Mouse (Mus musculus) brain, embryonic 14.5 days (tissue): ENCODE results near the gene Psmd7. TPM values are rescaled to one million over a fixed set of nuclear protein-coding genes. Genes with fewer than 3 reads are reported as not detected.

Experiments used
- DNase-seq: peaks from one replicate; pipeline ENCODE4 v3.0.0-alpha.2; 2011; ENCODE audit warnings: low read depth
- CTCF ChIP-seq: fragments of 200-500 bp; IDR thresholded peaks from 2 replicates; pipeline ENCODE4 v1.5.1; 2012; ENCODE audit warnings: inconsistent platforms, mild to moderate bottlenecking, moderate library complexity, borderline replicate concordance; ENCODE audit not compliant: insufficient read depth, insufficient read length; ENCODE audit errors: extremely low read depth
- POLR2A ChIP-seq: fragments of 200-500 bp; IDR thresholded peaks from 2 replicates; pipeline ENCODE4 v1.6.1; 2012; ENCODE audit warnings: mild to moderate bottlenecking, inconsistent platforms, borderline replicate concordance; ENCODE audit not compliant: poor library complexity, insufficient read depth, insufficient read length, severe bottlenecking; ENCODE audit errors: extremely low read depth
- polyA plus RNA-seq: library from polyadenylated mRNA; depleted of rRNA; stranded (reverse); fragments of >200 nt; gene quantifications from 2 replicates; pipeline ENCODE4 v1.2.3, GENCODE M21; 2012

Gene Psmd7
- polyA plus RNA-seq, 1 experiment, result 127 TPM

- no peak for DNase-seq
- no peak for TF ChIP-seq CTCF
- no peak for TF ChIP-seq POLR2A
Observed at GRCm38 (mm10) chr8:107577640-107578039, 10.6 kb downstream of the Psmd7 start.

GRCm38 (mm10) chr8:107576702-107577101 lies 11.6 kb downstream of the Psmd7 start:
- peak; percentile 96 for DNase-seq
- TF ChIP-seq POLR2A, result no peak
- peak; percentile 85 for TF ChIP-seq CTCF

GRCm38 (mm10) chr8:107574771-107575170 lies 13.5 kb downstream of the Psmd7 start:
- TF ChIP-seq POLR2A, result no peak
- TF ChIP-seq CTCF, result no peak
- DNase-seq, result no peak

- peak; percentile 61 for DNase-seq
- peak; percentile 66 for TF ChIP-seq CTCF
- no peak for TF ChIP-seq POLR2A
Observed at GRCm38 (mm10) chr8:107572497-107572896, 15.8 kb downstream of the Psmd7 start.

- no peak for DNase-seq
- TF ChIP-seq POLR2A (no peak), CTCF (no peak)
Observed at GRCm38 (mm10) chr8:107571486-107572135, 16.7 kb downstream of the Psmd7 start.

- no peak for DNase-seq
- TF ChIP-seq POLR2A (no peak), CTCF (no peak)
Observed at GRCm38 (mm10) chr8:107571046-107571445, 17.2 kb downstream of the Psmd7 start.

GRCm38 (mm10) chr8:107562164-107562563 lies 26.1 kb downstream of the Psmd7 start:
- no peak for DNase-seq
- no peak for TF ChIP-seq POLR2A
- TF ChIP-seq CTCF, result no peak

- DNase-seq, result no peak
Observed at GRCm38 (mm10) chr8:107560820-107561536, 27.3 kb downstream of the Psmd7 start.

GRCm38 (mm10) chr8:107556511-107556936 lies 31.7 kb downstream of the Psmd7 start:
- DNase-seq, result peak; percentile 63
- no peak for TF ChIP-seq CTCF
- no peak for TF ChIP-seq POLR2A

More at GRCm38 (mm10) chr8:107560820-107561536, 27.3 kb downstream of the Psmd7 start:
- TF ChIP-seq POLR2A, result no peak
- TF ChIP-seq CTCF, result no peak

- no peak for TF ChIP-seq POLR2A
- no peak for DNase-seq
Observed at GRCm38 (mm10) chr8:107555231-107555630, 33.0 kb downstream of the Psmd7 start.

- TF ChIP-seq CTCF (no peak), POLR2A (no peak)
- DNase-seq, result no peak
Observed at GRCm38 (mm10) chr8:107552234-107552633, 36.0 kb downstream of the Psmd7 start.

- DNase-seq, result no peak
- no peak for TF ChIP-seq CTCF
Observed at GRCm38 (mm10) chr8:107546817-107547216, 41.4 kb downstream of the Psmd7 start.
